ENCODE assay signal across 8 mouse cellular contexts in genomic region chr2:132028107-132028506, GRCm38 (mm10). TPM values are rescaled to one million over a fixed set of nuclear protein-coding genes. Genes with fewer than 3 reads are reported as not detected.
A peak's percentile ranks its signal among the peaks of the same experiment; 100 is the strongest.
DNase-seq lines count a peak whose midpoint lies in the region; ATAC-seq lines count a peak whose summit lies in the region.

No protein-coding gene starts in this region.

- H3K4me1 ChIP-seq in liver, embryonic 11.5 days (replicated peaks; ENCODE audit: control insufficient read depth, insufficient read depth, low read length): peaks cover 15% of the 10 kb centered on the region
- peaks cover 17% of the 10 kb centered on the region for H3K4me1 ChIP-seq in embryonic facial prominence, embryonic 12.5 days
- peaks cover 21% of the 10 kb centered on the region; the same call in 1 of the 2 replicates for H3K4me1 ChIP-seq in intestine, embryonic 16.5 days (ENCODE audit: control insufficient read depth, insufficient read depth, low read length)
- peaks cover 57% of the 10 kb centered on the region for H3K4me1 ChIP-seq in neural tube, embryonic 13.5 days (replicated peaks)

- intact Hi-C loops in left cerebral cortex, postnatal 14 days (cut with DNase I): loop anchor here (5.0 kb wide), 1 partner anchor 41 kb away; no protein-coding TSS in a partner anchor

- WGBS in liver, embryonic 11.5 days: 36% methylated on average over 5 of the region's 5 CpGs
- WGBS in embryonic facial prominence, embryonic 12.5 days: 48% methylated on average over 5 of the region's 5 CpGs
- WGBS in intestine, embryonic 16.5 days: 54% methylated on average over 5 of the region's 5 CpGs
- 38% methylated on average over 5 of the region's 5 CpGs for WGBS in neural tube, embryonic 13.5 days

- H3K4me3 ChIP-seq in liver, embryonic 11.5 days (ENCODE audit: low read depth, low read length): no peak overlapping the region; the same call in 1 of the 2 replicates
- H3K4me3 ChIP-seq in embryonic facial prominence, embryonic 12.5 days: peak overlapping the region; percentile 46
- peak overlapping the region; percentile 69 for H3K4me3 ChIP-seq in intestine, embryonic 16.5 days (ENCODE audit: low read length)
- peak overlapping the region; percentile 71 for H3K4me3 ChIP-seq in neural tube, embryonic 13.5 days

- no peaks in the 10 kb centered on the region for H3K36me3 ChIP-seq in liver, embryonic 11.5 days (ENCODE audit: control insufficient read depth, insufficient read depth, low read length)
- no peaks in the 10 kb centered on the region for H3K36me3 ChIP-seq in embryonic facial prominence, embryonic 12.5 days
- H3K36me3 ChIP-seq in intestine, embryonic 16.5 days (ENCODE audit: control insufficient read depth, insufficient read depth, low read length): no peaks in the 10 kb centered on the region
- H3K36me3 ChIP-seq in neural tube, embryonic 13.5 days: no peaks in the 10 kb centered on the region

- H3K9ac ChIP-seq in liver, embryonic 11.5 days (ENCODE audit: low read depth, low read length): no peak overlapping the region
- no peak overlapping the region for H3K9ac ChIP-seq in embryonic facial prominence, embryonic 12.5 days
- H3K9ac ChIP-seq in intestine, embryonic 16.5 days (ENCODE audit: low read depth, low read length): peak overlapping the region; percentile 71; the same call in 1 of the 2 replicates
- peak overlapping the region; percentile 85 for H3K9ac ChIP-seq in neural tube, embryonic 13.5 days

- H3K4me2 ChIP-seq in liver, embryonic 11.5 days: peak overlapping the region; percentile 99
- peak overlapping the region; percentile 84; the same call in 1 of the 2 replicates for H3K4me2 ChIP-seq in embryonic facial prominence, embryonic 12.5 days (replicated peaks)
- peak overlapping the region; percentile 98 for H3K4me2 ChIP-seq in intestine, embryonic 16.5 days (ENCODE audit: low read depth, low read length)
- peak overlapping the region; percentile 91 for H3K4me2 ChIP-seq in neural tube, embryonic 13.5 days

- peaks cover 30% of the 10 kb centered on the region for H3K27me3 ChIP-seq in liver, embryonic 11.5 days (replicated peaks; ENCODE audit: control insufficient read depth, insufficient read depth, low read length)
- peaks cover 30% of the 10 kb centered on the region for H3K27me3 ChIP-seq in embryonic facial prominence, embryonic 12.5 days
- H3K27me3 ChIP-seq in intestine, embryonic 16.5 days (replicated peaks; ENCODE audit: control insufficient read depth, insufficient read depth, low read length): 0 out of 2 replicates have a peak, but pooled peaks cover 11% of the 10 kb centered on the region
- no peaks in the 10 kb centered on the region for H3K27me3 ChIP-seq in neural tube, embryonic 13.5 days

- no peaks in the 10 kb centered on the region for H3K9me3 ChIP-seq in liver, embryonic 11.5 days (ENCODE audit: control insufficient read depth, low read length)
- no peaks in the 10 kb centered on the region for H3K9me3 ChIP-seq in embryonic facial prominence, embryonic 12.5 days
- no peaks in the 10 kb centered on the region for H3K9me3 ChIP-seq in intestine, embryonic 16.5 days (ENCODE audit: control insufficient read depth, low read length)
- H3K9me3 ChIP-seq in neural tube, embryonic 13.5 days: no peaks in the 10 kb centered on the region

- H3K27ac ChIP-seq in liver, embryonic 11.5 days (ENCODE audit: low read depth, low read length): no peak overlapping the region
- no peak overlapping the region for H3K27ac ChIP-seq in embryonic facial prominence, embryonic 12.5 days
- H3K27ac ChIP-seq in intestine, embryonic 16.5 days (ENCODE audit: low read length): no peak overlapping the region
- peak overlapping the region; percentile 95 for H3K27ac ChIP-seq in neural tube, embryonic 13.5 days (replicated peaks)

- ATAC-seq in liver, embryonic 11.5 days (replicated peaks; ENCODE audit: low FRiP score): no peak
- no peak for ATAC-seq in embryonic facial prominence, embryonic 12.5 days (ENCODE audit: insufficient number of reproducible peaks, insufficient read depth, low FRiP score, low TSS enrichment)
- no peak for ATAC-seq in intestine, embryonic 16.5 days
- no peak for ATAC-seq in neural tube, embryonic 13.5 days (ENCODE audit: low read depth)

- DNase-seq in liver, embryonic 11.5 days (ENCODE audit: low spot score): no peak
- DNase-seq in liver: no peak
- no peak for DNase-seq in urinary bladder, adult 2 months (ENCODE audit: low spot score)
- DNase-seq in left cerebral cortex, postnatal 14 days (ENCODE audit: low spot score in 2 of 2): no peak
- DNase-seq in spleen, postnatal 10 days (ENCODE audit: low spot score in 2 of 2): no peak

RNA-seq across cellular contexts. Expression of gene Rassf2, which starts 2.0 kb away (rescaled TPM):
- polyA plus RNA-seq in liver, embryonic 11.5 days (2014; fragmentation: Nextera tagmentation; extraction: Ambion mirVana): 4.9 and 6.2 TPM in 2 replicates
- 8.5 and 9.9 TPM in 2 replicates for polyA plus RNA-seq in embryonic facial prominence, embryonic 12.5 days (2016; fragmentation: Nextera tagmentation; extraction: Ambion mirVana)
- polyA plus RNA-seq in intestine, embryonic 16.5 days (2015; fragmentation: Nextera tagmentation; extraction: Ambion mirVana): 8.2 and 9.0 TPM in 2 replicates
- polyA plus RNA-seq in neural tube, embryonic 13.5 days (2015; fragmentation: Nextera tagmentation; extraction: Ambion mirVana): 23.4 and 24.8 TPM in 2 replicates
- 6.6 and 13.8 TPM in 2 replicates for polyA plus RNA-seq in urinary bladder, adult 2 months (2012; rRNA removed)
- 10 to 100 TPM; 32.6 to 34.5 TPM for total RNA-seq in left cerebral cortex, postnatal 14 days (2021)

Comparison
In these comparisons a context has a peak if more than half of its experiments do, and no peak if none do; other contexts are left out.
1. H3K9ac ChIP-seq: peak in intestine, embryonic 16.5 days (single experiment) and neural tube, embryonic 13.5 days (single experiment); none in liver, embryonic 11.5 days (single experiment) and embryonic facial prominence, embryonic 12.5 days (single experiment).
2. Peak in every context shown above with its lines, with median percentiles within 50 percentile points of each other: H3K4me2 ChIP-seq.